Mouse (Mus musculus): ENCODE measurements around the gene Fam118b.

The Fam118b gene

DNA sequence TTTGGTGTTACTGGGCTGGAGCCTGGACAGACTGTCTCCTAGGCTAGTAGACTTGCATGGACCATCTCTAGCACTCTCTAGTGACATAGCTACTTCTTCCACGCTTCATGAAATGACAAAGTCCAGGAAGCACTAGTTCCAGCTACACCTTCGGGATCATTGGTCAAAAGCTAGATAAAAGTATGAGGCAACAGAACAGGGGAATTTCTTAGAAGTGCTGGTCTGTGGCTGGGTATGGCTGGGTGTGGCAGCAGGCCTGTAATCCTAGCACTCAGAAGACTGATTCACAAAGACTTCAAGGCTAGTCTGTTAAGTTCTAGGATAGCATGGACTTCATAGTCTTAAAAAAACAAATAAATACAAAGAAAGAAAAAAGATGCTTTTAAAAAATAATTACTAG lies 4.2 kb downstream of the Fam118b start:
- DNase-seq (ENCODE audit: low spot score), result no peak

DNA sequence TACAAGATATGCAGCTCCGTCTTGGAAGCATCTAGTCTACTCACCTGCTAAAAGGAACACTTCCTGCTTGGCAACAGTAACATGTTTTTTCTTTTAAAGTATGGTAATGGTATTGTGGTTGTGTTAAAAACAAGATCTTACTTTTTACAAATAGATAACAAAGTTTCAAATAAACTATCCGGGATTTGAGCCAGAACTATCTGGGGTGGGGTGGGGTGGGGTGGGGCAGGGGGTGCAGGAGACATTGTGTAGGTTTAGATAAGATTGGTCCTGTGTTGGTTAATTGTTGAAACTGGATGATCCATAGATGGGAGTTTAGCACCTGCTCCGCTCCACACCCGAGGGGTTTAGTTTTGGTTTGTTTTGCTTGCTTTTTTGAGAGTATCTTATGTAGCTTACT lies 5.2 kb downstream of the Fam118b start:
- no peak for DNase-seq (ENCODE audit: low spot score)

DNA sequence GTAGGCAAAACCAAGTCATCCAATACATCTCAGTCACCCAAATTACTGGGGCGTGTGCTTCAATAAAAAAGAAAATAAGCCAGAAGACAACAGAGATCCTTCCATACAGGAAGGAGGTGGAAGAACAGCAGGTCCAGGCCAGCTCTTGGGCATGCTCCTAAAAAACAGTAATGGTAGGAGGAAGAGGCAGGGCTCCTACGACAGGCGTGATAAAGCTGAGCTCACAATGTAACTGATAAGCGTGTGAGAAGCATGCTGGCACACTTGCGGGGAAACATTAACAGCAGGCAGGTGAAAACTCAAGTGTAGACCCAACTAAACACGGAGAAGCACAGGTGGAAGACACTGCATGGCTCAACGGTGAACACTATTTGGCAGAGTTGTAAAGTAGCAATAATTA lies 10.2 kb downstream of the Fam118b start:
- DNase-seq (ENCODE audit: low spot score), result no peak

DNA sequence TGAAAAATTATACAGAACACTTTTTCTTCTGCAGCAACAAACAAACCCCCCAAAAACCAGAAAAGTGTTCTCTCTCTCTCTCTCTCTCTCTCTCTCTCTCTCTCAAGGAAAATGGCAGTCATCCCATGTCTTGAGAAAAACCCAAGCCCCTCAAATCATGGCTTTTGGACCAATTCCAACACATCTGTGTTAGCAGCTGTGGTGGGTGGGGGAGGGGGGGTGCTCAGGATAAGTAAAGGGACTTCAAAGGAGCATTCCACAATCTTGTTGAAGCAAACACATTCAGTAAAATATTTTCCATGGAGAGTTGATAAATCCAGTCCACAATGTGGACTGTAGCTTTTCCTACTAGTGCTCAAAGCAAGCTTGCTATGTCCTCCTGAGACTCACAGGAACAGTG lies 18.1 kb downstream of the Fam118b start:
- no peak for DNase-seq (ENCODE audit: low spot score)

DNA sequence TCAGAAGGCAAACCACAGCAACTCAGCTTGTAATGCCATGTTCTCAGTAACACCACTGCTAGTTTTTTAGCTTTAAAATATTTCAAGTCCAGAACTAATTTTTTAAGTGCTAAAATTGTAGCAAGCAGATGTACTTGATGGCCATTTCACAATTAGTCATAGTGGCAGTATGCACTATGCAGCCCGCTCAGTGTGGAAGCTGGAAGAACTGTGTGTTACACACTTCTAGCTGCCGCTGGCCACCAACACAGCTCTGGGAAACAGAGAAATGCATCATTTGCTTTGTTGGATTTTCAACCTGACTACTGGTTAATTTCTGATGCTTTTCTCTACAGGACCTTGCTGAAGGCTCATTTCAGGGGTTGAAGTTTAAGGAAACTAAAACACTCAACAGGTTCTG lies 20.2 kb downstream of the Fam118b start:
- no peak for DNase-seq (ENCODE audit: low spot score)

DNA sequence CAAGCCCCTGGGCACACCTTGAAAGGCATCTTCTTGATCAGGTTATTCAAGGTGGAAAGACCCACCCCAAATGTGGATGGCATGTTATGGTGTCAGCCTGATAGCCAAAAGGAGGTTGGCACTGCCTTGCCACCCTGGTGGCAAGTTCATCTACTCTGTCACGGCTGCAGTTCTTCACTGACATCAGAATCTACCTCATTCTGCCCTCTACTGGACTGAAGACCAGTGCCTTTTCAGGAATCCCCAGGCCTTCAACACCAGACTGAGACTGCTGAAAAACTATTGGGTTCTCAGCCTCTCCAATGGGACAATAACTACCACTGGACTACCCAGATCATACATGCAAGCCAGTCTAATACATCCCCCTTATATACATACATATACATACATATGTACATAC lies 27.9 kb downstream of the Fam118b start:
- no peak for DNase-seq (ENCODE audit: low spot score)

DNA sequence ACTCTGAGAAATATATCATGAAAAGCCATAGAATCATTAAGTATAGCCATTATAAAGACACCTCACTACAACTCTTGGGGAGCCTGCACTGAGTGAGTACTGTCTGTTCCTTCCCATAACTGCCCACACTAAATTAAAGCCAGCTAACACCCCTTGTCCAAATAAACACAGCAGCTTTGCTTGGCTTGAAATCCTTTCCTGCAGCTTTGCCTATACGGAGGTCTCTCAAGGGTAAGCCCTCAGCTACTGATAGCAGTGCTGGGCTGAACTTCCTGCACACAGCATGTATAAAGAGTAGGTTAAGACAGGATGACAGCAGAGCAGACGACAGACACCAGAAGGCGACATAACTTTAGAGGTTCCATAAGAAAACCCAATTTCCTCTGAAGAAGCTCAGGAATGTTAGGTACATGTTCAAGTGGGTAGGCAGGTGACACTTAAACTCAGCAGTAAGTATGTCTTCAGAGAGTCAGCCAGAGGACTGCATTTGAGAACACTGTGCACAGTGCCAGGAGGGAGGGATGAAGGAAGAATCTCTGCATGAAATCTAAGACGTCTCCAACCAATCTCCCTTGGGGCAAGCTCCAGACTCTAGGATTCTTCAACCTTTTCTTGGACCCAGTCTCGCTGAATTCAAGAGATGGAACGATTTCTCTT lies 28.6 kb downstream of the Fam118b start:
- DNase-seq (ENCODE audit: low spot score), result no peak

DNA sequence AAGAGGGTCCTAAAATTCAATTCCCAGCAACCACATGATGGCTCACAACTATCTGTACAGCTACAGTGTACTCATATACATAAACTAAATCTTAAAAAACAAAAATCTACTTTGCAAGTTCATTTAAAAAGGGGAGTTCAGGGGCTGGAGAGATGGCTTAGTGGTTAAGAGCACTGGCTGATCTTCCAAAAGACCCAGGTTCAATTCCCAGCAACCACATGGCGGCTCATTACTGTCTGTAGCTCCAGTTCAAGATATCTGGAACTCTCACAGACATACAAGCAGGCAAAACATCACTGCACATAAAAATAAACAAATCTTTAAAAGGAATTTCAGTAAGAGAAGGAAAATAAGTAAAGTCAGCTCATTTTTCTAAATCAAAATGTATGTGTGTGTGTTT lies 29.2 kb downstream of the Fam118b start:
- DNase-seq (ENCODE audit: low spot score), result no peak

DNA sequence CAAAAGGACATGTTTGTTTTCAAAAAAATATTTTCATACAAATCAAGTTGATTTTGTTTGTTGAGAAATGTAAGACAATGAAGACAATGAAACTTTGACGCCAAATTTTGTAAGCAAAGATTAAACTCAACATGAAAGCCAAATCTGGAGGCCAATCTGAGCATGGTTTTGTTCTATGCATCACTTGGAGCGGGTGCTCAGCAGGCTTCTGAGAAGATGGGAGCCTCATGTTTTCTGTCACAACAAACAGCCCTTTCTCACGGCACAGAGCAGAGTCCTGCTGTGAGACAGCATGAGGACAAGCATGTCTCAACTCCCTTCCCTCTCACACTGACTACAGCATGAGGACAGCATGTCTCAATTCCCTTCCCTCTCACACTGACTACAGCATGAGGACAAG lies 31.6 kb downstream of the Fam118b start:
- no peak for DNase-seq (ENCODE audit: low spot score)

DNA sequence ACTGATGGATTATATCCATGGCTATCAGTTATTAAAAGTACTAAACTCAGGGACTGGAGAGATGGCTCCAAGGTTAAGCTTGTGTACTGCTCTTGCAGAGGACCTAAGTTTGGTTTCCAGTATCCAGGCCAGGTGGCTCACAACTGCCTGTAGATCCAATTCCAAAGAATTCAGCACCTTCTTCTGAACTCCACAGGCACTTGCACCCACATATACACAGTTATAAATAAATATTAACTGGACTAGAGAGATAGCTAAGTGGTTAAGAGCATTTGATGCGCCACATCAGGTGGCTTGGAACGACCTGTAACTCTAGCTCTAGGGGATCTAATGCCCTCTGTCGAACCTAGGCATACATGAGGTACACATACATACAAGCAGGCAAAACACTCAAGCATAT lies 38.9 kb downstream of the Fam118b start:
- DNase-seq (ENCODE audit: low spot score), result no peak

DNA sequence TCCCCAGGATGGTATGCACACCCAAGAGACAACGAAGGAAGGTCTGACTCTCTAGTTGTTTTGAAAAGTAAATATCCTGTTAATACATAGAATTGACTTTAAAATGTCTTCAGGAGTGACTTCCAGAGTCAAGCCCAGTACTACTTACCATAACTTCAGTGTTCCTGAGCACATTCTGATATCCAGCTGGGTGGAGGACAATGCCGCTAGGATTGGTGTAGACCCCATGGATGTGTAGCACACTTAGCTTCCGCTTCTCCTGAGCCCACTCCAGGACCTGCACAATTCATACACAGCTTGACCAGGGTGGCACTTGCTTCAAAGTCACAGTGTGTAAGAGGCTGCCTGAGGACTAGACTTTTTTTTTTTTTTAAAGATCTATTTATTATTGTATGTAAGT lies 44.1 kb downstream of the Fam118b start:
- no peak for DNase-seq (ENCODE audit: low spot score)

DNA sequence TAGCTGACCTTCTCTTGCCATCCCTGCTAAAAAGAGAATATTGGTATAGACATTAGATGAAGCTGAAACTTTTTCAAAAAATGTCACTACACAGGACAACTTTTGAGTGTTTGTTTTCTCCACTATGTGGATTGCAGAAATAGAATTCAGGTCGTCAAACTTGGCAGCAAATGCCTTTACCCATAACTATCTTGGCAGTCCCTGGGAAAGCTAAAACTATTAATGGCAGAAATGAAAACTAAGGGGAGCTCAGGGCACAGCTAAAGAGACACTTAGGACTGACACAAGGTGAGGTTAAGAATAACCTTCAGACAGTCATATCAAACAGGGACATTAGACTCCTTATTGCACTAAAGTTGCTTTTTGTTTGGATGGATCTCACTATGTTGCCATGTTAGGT lies 49.6 kb downstream of the Fam118b start:
- no peak for DNase-seq (ENCODE audit: low spot score)

DNA sequence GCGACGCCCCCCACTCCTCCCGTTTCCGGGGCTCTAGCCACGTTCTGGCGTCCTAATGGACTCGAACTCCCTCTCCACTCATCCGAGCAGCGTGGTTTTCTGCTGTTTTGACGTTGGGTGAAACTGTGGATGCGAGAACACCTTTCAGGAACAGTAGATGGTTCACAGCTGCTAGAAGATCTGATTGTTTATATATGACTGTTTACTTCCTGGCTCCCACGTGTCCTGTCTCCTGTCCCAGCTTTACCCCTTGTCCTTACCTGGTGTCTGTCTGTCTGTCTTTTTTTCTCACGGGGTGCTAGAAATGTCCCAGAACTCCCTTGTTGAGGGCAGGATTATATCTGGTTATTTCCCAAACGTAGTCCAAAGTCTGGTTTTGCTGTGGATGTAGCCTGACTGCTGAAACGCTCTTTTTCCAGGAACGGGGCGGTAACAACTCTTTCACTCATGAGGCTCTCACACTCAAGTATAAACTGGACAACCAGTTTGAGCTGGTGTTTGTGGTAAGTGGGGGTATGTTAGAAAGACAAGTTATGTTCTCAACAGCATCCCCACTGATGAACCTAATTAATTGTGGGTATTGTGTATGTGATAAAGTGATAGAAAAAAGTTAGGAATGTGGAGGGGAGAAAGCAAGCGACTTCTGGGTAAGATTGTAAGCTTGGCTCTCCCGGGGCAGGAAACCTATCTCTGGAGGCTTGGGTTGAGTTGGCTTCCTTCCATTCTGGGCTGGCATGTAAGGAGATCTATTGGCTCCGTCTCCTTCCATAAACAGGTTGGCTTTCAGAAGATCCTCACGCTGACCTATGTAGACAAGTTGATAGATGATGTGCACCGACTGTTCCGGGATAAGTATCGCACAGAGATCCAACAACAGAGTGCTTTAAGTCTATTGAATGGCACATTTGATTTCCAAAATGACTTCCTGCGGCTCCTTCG lies 55.8 kb downstream of the Fam118b start:
- no peak for DNase-seq (ENCODE audit: low spot score)

DNA sequence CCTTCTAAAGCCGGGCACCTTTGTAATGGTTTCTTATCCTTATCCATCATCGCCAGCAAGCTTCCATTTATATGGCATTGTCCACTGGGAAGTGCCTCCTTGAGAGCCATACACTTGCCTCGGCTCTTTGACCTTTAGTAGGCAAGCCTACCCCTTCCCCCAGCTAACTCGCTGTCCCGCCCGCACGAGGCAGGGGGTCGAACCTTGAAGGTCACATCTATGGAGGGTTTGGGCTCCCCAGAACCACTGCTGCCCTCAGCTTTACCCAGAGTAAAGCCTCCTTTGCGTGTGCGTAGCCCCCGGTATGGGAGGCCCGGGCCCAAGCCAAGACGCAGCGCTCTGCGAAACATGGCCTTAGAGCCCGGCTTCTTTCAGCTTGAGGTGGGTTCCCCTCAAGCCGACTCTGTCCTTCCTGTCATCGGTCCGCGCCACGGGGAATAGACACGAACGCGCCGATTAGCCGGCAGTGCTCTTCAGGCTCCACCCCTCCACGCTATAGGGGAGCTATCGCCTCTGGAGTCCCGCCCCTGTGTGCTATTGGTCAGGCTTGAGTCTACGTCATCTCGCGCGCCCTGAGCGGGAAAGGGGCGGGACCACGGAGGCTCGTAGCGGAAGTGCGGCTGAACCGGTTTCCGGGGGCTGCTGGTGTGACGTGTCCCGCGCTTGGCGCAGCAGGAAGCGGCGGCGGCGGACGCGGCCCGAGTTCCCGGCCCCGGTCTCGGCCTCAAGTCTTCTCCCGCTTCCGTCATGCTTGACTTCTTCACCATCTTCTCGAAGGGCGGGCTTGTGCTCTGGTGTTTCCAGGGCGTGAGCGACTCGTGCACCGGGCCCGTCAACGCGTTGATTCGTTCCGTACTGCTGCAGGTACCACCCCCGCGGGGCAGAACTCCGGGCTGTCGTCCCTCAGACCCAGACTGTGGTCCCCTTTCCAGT lies 56.8 kb downstream of the Fam118b start, which contains the start of gene Foxred1:
TSS of gene Foxred1 (minus strand) at position 514 of the 933 bp plus-strand sequence.
- DNase-seq (ENCODE audit: low spot score), result peak; percentile 99

DNA sequence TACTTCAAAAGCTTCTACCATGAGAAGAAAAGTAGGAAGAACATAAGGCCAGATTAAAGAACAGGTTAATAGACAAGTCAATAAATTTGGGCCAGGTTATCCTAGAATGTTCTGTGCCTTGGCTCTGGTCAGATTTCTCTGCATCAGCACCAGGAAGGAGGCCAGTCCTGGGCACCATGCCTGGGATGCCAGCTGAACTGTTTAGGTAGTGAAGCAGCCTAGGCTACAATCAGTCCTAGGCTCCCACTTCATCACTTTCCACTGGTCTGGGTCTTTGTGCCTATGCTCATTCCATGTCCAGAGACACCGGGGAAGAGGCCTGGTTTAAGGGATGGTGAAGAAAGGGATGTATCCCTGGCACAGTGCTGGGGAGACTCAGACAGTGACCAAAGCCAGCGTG lies 63.2 kb downstream of the Fam118b start:
- DNase-seq (ENCODE audit: low spot score), result no peak

DNA sequence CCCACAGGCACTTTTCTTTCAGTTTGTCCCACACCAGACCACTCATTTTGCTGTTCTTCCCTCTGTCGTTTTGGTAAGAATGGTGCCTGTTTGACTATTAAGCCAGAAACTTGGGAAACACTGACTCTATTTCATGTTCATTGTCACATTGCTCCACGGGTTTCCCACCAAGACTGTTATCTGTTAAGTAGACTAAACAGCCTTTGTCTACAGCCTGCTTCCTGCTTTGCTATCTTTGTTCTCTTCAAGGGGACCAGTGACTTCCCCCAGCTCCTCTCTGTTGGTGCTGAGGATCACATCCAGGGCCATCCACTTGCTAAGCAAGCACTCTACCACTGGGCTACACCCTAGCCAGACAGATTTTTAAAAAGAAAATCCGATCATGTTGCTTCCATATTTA lies 64.1 kb downstream of the Fam118b start:
- DNase-seq (ENCODE audit: low spot score), result no peak

DNA sequence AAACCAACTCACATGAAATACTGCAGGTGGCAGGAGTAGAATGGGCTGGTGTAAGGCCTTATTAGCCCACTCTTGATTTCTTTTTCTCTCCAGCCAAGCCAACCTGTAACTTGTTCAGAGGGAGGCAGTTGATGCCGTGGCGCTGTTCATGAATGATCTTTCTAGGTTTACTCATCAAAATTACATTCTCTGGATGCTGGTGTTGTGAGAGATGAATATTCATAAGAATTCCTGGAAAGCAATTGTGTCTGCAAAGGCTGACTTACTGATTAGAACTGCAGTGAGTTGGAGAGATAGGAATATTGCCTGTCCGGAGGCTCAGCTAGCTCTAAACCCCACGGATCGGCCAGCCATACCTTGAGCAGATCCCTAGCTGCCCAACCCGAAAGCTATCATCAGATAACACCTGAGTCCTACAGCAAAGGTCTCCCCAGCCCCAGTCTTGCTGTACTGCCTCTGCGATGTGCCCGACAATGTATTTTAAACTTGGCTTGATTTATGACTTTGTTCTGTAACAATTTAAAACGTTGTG lies 67.0 kb downstream of the Fam118b start:
- no peak for DNase-seq (ENCODE audit: low spot score)

DNA sequence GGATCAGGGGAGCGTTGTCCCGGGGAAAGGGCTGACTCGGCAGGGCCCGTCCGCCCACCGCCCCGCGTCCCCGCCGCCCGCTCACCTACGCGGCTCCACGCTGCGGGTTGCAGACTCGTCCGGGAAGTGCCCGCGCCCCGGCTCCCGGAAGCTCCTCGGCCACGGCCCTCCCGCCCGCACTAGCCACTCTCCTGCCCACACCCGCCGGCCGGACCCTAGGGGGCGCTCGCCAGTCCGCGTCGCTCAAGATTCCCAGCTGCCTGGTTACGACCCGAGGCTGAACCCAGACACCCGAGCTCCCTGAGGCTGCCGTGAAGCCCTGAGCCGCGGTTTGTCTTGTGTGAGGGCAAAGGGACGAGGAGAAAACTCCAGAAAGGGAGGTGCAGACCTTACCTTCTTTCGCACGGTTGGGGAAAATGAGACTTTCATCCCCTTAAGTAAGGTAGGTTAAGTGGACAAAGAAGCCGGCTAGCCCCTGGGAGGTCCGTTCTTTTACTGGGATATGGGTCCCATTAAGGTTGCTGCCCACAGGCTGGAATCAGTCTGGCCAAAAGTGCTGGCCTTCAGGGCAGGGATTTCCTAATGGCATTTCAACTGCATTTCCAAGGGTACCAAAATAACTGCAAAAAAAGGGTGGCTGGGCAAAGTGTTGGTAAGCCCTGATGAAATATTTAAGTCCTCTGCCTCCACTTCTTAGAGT lies 67.7 kb downstream of the Fam118b start, which contains the start of the genes Srpr and Tirap:
TSS of gene Srpr (plus strand) at position 404 of the 700 bp plus-strand sequence.
TSS of gene Tirap (minus strand) at position 520 of the 700 bp plus-strand sequence.
- peak; percentile 85 for DNase-seq (ENCODE audit: low spot score)

DNA sequence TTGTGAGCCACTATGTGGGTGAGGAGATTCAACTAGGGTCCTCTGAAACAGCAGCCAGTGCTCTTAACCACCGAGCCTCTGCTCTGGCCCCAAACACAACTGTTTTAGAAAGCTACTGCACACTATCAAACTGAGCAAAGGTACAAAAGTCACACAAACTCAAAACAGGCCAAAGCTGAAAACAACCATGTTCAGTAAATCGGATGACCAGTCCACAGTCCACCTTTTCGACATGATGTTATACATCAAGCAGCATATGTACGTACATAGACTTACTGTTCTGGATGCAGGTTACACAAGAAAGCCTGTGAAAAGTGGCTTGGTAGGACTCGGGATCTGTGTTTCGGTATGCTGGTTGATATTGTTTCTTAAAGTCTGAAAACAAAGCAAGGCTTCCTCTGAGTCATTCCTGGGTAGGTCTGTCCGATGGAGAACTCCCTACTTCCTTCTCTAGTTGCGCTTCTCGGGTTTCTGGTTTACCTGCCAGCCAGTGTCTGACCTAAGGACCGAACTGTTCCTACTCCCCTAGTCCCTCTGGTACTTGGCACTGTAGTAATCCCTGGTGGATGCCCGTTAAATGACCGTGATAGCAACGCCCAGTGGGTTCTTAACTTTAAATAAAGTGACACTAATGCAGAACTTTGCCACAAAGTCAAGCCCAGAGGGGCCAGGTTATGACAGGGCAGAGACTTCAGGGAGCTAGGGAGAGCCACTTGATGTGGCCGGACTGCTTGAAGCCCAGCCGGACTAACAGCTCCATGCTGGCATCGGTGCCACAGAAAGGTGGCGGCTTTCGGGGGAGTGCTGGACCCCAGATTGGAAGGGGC lies 68.4 kb downstream of the Fam118b start:
- DNase-seq (ENCODE audit: low spot score), result no peak

DNA sequence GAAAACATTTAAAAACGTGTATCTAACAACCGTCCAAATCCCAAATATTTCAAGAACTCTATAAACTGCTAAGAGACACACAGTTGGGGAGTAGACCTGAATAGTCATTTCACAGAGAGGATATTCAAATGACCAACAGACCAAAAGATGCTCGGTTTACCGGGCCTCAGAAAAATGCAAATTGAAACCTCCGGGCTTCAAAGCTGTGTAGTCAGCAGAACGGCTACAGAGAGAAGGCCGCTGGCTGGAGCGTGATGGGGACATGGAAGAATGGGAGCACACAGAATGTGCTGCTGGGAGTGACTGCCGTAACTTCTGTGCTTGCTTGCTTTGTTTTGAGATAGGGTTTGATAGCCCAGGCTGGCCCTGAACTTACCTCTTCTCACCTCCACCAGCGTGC lies 69.3 kb downstream of the Fam118b start:
- DNase-seq (ENCODE audit: low spot score), result no peak

Measured in spleen, adult 12 weeks (tissue).